Mouse (Mus musculus): Measurements from ENCODE around the gene Gm5089. TPM values are rescaled to one million over a fixed set of nuclear protein-coding genes. Genes with fewer than 3 reads are reported as not detected.

Gene Gm5089
- polyA plus RNA-seq, 1 experiment from 2014 or later: 0.23 TPM

DNA sequence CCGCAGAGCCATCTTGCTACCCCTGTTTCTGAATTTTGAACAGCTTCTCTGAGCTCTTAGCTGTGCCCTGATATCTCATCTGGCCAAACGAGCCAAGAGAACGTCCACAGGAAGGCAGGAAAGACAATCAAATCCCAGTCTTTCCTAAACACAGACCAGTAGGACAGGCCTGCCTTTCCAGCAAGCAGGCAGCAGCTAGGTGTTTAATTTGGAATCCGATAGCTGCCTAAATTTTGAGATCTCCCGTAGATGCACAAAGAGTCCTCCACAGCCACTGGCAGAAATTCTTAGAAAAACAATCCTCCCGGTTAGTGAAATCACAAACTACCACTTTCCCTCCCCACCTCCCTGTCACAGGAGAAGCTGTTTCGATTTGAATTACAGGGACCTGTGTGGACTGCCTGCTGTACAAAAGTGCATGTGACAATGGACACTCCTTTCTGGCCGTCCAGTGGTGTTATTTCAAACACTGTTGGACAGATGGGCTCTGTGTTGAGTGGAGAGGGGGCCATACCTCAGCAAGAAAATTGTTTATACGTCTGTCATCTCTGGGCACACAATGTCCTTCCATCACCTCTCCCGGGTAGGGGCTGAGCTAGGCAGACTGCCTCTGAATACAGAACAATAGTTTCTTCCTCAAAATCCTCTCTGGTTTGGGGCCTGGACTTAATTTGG lies 24.2 kb downstream of the Gm5089 start:
- Histone ChIP-seq H3K4me2 (ENCODE audit: low read depth) (no peak overlapping the region), H3K9ac (ENCODE audit: low read length) (no peak overlapping the region), H3K4me3 (ENCODE audit: low read depth, low read length) (no peak overlapping the region), H3K9me3 (ENCODE audit: control insufficient read depth, low read length) (0 out of 2 replicates have a peak, but pooled peaks cover 2% of the 10 kb centered on the region), H3K36me3 (ENCODE audit: control insufficient read depth, insufficient read depth, low read length) (no peaks in the 10 kb centered on the region), H3K27me3 (ENCODE audit: control insufficient read depth, insufficient read depth, low read length) (no peaks in the 10 kb centered on the region), H3K27ac (ENCODE audit: low read depth, low read length) (no peak overlapping the region), H3K4me1 (ENCODE audit: control insufficient read depth, insufficient read depth, low read length) (peaks cover 10% of the 10 kb centered on the region; the same call in 1 of the 2 replicates)
- ATAC-seq (ENCODE audit: insufficient read depth, low FRiP score, low TSS enrichment) (peak; percentile 21; the same call in 1 of the 2 replicates), DNase-seq (ENCODE audit: low spot score) (no peak)
- 39% methylated on average over 10 of the region's 10 CpGs for WGBS

DNA sequence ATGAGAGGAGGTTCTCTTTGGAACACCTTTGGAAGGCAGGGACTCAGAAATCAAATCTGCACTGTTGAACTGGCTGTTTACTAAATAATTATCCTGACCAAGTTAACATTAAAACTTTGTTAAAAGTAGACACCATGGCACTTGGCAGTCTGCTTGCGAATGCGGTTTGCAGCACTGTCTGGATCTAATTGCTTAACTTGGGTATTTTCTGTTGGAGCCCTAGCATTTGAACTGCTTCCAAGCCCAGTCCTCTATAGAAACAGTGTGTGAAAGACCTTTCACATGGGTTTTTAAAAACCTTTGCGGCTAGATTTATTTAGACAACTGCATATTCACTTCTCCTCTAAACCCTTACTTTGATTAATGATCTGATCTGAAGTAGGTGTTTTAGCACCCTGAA lies 26.5 kb downstream of the Gm5089 start:
- Histone ChIP-seq H3K27me3 (ENCODE audit: control insufficient read depth, insufficient read depth, low read length) (no peaks in the 10 kb centered on the region), H3K36me3 (ENCODE audit: control insufficient read depth, insufficient read depth, low read length) (no peaks in the 10 kb centered on the region), H3K27ac (ENCODE audit: low read depth, low read length) (no peak overlapping the region), H3K4me1 (ENCODE audit: control insufficient read depth, insufficient read depth, low read length) (peaks cover 10% of the 10 kb centered on the region; the same call in 1 of the 2 replicates), H3K4me3 (ENCODE audit: low read depth, low read length) (no peak overlapping the region), H3K4me2 (ENCODE audit: low read depth) (no peak overlapping the region), H3K9ac (ENCODE audit: low read length) (no peak overlapping the region), H3K9me3 (ENCODE audit: control insufficient read depth, low read length) (0 out of 2 replicates have a peak, but pooled peaks cover 2% of the 10 kb centered on the region)
- WGBS: 82% methylated on average over 3 of the region's 3 CpGs
- ATAC-seq (ENCODE audit: insufficient read depth, low FRiP score, low TSS enrichment) (no peak), DNase-seq (ENCODE audit: low spot score) (no peak)

DNA sequence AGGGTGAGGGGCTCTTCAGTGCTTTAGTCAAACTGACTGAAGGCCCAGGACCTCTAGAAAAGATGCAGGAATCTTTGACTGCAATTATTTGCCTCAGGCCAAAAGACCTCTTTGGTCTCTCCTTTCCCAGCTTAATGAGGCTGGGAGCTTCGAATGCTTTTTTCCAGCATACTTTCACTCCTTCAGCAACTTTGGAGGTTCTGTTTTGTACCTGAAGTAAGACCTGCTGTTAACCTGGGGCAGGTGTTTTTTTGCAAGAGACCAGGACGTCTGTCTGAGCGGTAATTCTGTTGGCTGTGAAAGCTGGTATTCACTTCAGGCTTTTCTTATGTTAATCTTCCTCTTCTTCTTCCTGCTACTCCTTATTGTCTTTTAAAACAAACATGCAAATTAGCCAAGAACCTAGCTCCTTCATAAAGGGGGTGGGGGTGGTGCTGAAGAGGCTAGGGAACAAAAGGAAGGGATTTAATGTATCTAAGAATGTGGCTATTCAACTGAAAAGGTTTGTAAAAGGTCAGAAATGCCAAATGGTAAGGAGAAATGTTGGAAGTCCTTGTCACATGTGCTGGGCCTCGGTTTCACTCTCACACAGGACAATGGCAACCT lies 34.6 kb downstream of the Gm5089 start:
- no peak overlapping the region for H3K4me3 ChIP-seq (ENCODE audit: low read depth, low read length)
- no peak overlapping the region for H3K27ac ChIP-seq (ENCODE audit: low read depth, low read length)
- 13% methylated on average over 4 of the region's 4 CpGs for WGBS
- H3K4me2 ChIP-seq (ENCODE audit: low read depth): no peak overlapping the region
- ATAC-seq (ENCODE audit: insufficient read depth, low FRiP score, low TSS enrichment) (0 out of 2 replicates have a peak, but pooled peaks have one; percentile 32), DNase-seq (ENCODE audit: low spot score) (no peak)
- no peaks in the 10 kb centered on the region for H3K4me1 ChIP-seq (ENCODE audit: control insufficient read depth, insufficient read depth, low read length)
- H3K9ac ChIP-seq (ENCODE audit: low read length): no peak overlapping the region
- no peaks in the 10 kb centered on the region for H3K9me3 ChIP-seq (ENCODE audit: control insufficient read depth, low read length)
- H3K27me3 ChIP-seq (ENCODE audit: control insufficient read depth, insufficient read depth, low read length): no peaks in the 10 kb centered on the region
- H3K36me3 ChIP-seq (ENCODE audit: control insufficient read depth, insufficient read depth, low read length): no peaks in the 10 kb centered on the region

DNA sequence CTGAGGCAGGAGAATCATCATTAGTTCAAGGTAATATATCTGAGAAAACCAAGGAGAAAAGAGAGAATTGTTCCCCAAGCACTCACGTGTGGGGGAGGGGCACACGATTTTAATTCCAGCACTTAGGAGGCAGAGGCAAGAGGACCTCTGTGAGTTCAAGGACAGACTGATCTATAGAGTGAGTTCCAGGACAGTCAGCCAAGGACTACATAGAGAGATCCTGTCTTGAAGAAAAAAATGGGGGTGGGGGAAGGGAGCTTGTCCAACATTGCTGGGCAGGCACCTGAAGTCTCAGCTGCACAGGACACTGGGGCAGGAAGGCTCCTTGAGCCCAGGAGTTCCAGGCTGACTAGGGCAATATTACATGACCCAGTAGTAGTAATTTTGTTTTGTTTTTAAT lies 36.1 kb downstream of the Gm5089 start:
- no peaks in the 10 kb centered on the region for H3K27me3 ChIP-seq (ENCODE audit: control insufficient read depth, insufficient read depth, low read length)
- WGBS: 86% methylated on average over 2 of the region's 2 CpGs
- no peak for ATAC-seq (ENCODE audit: insufficient read depth, low FRiP score, low TSS enrichment)

DNA sequence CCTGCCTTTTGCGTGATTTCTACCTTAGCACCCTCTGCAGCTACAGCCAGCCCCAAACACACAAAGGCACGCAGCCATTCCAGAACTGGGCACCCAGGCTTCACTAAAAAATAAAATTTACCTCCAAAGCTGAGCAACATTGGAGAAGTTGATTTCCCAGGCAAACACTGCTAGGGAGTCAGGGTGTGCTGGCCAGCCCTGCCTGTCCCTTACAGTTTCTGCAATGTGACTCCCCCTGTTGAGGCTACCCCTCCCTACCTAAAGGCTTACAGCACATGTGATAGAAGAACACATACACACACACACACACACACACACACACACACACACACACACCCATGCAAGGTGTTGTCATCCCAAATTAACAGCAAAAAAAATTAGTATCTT lies 37.4 kb downstream of the Gm5089 start:
- Histone ChIP-seq H3K4me2 (ENCODE audit: low read depth) (no peak overlapping the region), H3K27ac (ENCODE audit: low read depth, low read length) (no peak overlapping the region), H3K9ac (ENCODE audit: low read length) (no peak overlapping the region), H3K36me3 (ENCODE audit: control insufficient read depth, insufficient read depth, low read length) (no peaks in the 10 kb centered on the region), H3K4me3 (ENCODE audit: low read depth, low read length) (no peak overlapping the region), H3K27me3 (ENCODE audit: control insufficient read depth, insufficient read depth, low read length) (no peaks in the 10 kb centered on the region), H3K9me3 (ENCODE audit: control insufficient read depth, low read length) (no peaks in the 10 kb centered on the region), H3K4me1 (ENCODE audit: control insufficient read depth, insufficient read depth, low read length) (no peaks in the 10 kb centered on the region)
- ATAC-seq (ENCODE audit: insufficient read depth, low FRiP score, low TSS enrichment) (no peak), DNase-seq (ENCODE audit: low spot score) (no peak)
- 67% methylated on average over 2 of the region's 2 CpGs for WGBS

More for the DNA sequence above, 36.1 kb downstream of the Gm5089 start:
- Histone ChIP-seq H3K36me3 (ENCODE audit: control insufficient read depth, insufficient read depth, low read length) (no peaks in the 10 kb centered on the region), H3K4me3 (ENCODE audit: low read depth, low read length) (no peak overlapping the region), H3K9me3 (ENCODE audit: control insufficient read depth, low read length) (no peaks in the 10 kb centered on the region), H3K4me2 (ENCODE audit: low read depth) (no peak overlapping the region), H3K4me1 (ENCODE audit: control insufficient read depth, insufficient read depth, low read length) (no peaks in the 10 kb centered on the region), H3K9ac (ENCODE audit: low read length) (no peak overlapping the region), H3K27ac (ENCODE audit: low read depth, low read length) (no peak overlapping the region)
- DNase-seq (ENCODE audit: low spot score): no peak

DNA sequence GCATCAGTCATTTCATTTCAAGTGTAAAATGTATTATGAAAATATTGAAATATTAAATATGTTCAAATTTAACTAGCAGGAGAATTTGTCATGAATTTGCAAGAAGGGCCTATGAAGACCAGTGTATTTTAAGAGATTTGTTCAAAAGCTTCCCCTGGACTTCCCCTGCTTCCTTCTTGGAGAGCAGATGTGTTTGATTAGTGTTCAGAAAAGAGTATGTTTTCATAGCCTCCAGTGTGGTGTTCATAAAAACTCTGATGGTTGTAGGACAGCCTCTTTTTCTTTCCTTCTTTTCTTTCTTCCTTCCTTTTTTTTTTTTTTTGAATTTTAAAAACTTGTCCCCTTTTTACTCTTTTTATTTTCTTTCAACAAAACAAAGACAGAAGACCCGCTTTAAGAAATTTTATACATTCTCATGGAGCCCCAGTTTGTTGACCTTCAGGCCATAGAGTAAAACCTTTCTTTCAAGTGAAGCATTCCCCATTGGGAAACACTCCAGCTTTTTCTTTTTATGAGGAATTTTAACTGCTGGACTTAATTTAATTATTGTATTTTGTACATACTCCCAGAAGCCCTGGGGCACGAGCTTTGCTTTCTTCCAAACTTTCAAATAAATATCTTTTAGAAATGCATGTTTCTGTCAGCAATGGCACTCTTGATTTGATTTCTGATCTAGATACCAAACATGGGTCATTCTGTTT lies 37.9 kb downstream of the Gm5089 start:
- H3K9me3 ChIP-seq (ENCODE audit: control insufficient read depth, low read length): no peaks in the 10 kb centered on the region
- no peaks in the 10 kb centered on the region for H3K36me3 ChIP-seq (ENCODE audit: control insufficient read depth, insufficient read depth, low read length)
- 59% methylated on average over 2 of the region's 2 CpGs for WGBS
- H3K4me3 ChIP-seq (ENCODE audit: low read depth, low read length): no peak overlapping the region
- no peak overlapping the region for H3K27ac ChIP-seq (ENCODE audit: low read depth, low read length)
- H3K27me3 ChIP-seq (ENCODE audit: control insufficient read depth, insufficient read depth, low read length): no peaks in the 10 kb centered on the region
- H3K4me1 ChIP-seq (ENCODE audit: control insufficient read depth, insufficient read depth, low read length): no peaks in the 10 kb centered on the region
- DNase-seq (ENCODE audit: low spot score): no peak
- no peak overlapping the region for H3K4me2 ChIP-seq (ENCODE audit: low read depth)
- H3K9ac ChIP-seq (ENCODE audit: low read length): no peak overlapping the region
- no peak for ATAC-seq (ENCODE audit: insufficient read depth, low FRiP score, low TSS enrichment)

DNA sequence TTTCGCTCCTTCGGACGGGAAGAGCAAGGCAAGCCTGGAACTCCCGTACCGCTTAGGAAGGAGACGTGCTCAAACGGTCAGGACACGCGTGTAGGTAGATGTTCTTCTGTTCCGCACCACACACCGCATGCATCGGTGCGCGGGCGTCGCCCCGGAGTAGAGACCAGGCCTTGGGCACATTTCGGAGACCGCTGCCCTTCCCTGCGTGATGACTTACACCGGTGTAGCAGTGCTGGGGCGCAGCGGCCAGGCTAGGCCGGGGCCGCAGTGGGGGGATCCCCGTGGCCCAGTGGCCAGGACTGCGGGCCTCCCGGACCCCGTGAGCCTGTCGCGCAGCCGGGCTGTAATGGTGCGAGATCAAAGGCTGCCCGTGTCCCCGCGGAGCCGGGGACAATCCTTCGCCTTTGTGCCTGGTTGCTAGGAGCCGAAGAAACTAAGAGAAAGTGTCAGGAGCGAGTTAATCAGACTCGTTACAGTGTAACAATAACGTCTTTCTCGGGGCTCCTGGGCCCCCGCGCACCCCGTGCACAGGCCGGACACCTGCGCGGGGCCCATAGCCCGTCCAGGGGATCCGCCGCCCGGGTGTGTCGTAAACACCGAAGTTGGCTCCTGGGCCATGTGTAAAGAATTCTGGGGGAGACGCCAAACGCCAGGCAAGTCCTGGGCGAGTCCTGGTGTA lies 44.2 kb downstream of the Gm5089 start:
- peak overlapping the region; percentile 71 for H3K27ac ChIP-seq (ENCODE audit: low read depth, low read length)
- peak overlapping the region; percentile 32 for H3K4me3 ChIP-seq (ENCODE audit: low read depth, low read length)
- H3K9ac ChIP-seq (ENCODE audit: low read length): peak overlapping the region; percentile 51
- no peaks in the 10 kb centered on the region for H3K36me3 ChIP-seq (ENCODE audit: control insufficient read depth, insufficient read depth, low read length)
- no peaks in the 10 kb centered on the region for H3K9me3 ChIP-seq (ENCODE audit: control insufficient read depth, low read length)
- under 1% methylated on average over 58 of the region's 58 CpGs for WGBS
- peaks cover 19% of the 10 kb centered on the region for H3K4me1 ChIP-seq (ENCODE audit: control insufficient read depth, insufficient read depth, low read length)
- peak overlapping the region; percentile 67 for H3K4me2 ChIP-seq (ENCODE audit: low read depth)
- peak; percentile 80 for DNase-seq (ENCODE audit: low spot score)
- peak; percentile 81 for ATAC-seq (ENCODE audit: insufficient read depth, low FRiP score, low TSS enrichment)
- H3K27me3 ChIP-seq (ENCODE audit: control insufficient read depth, insufficient read depth, low read length): peaks cover 18% of the 10 kb centered on the region

DNA sequence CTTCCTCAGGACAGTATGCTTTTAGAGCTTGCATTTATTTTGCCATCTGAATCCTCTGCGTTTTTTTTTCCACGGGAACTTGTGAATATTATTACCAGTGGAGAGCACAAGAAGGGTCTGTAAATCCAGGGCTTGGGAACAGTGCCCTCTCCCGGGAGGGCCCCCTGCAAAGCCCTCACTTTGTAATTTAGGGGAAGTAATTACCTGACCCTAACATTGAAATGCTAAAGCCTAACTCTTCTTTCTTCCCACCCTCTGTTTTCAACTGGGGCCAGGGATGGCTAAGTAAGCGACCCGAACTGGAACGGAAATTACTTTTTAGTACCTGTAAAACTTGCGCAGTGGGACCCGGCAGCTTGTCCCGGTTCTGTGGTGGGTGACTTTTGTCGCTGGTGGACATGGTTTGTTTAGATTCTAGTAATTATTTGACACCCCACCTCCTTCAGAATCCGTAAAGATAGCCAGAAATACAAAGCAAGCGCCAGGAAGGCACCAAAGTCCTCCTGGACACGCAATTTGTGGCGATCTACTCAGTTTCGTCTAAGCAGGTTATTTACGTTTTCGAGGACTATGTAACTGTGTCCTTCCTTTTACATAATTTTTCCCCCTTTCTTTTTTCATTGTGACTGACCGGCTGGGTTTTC lies 44.9 kb downstream of the Gm5089 start:
- DNase-seq (ENCODE audit: low spot score) (peak; percentile 47), ATAC-seq (ENCODE audit: insufficient read depth, low FRiP score, low TSS enrichment) (no peak)
- 1% methylated on average over 18 of the region's 18 CpGs for WGBS
- peaks cover 18% of the 10 kb centered on the region for H3K27me3 ChIP-seq (ENCODE audit: control insufficient read depth, insufficient read depth, low read length)
- H3K4me1 ChIP-seq (ENCODE audit: control insufficient read depth, insufficient read depth, low read length): peaks cover 19% of the 10 kb centered on the region
- H3K9ac ChIP-seq (ENCODE audit: low read length): peak overlapping the region; percentile 51
- H3K9me3 ChIP-seq (ENCODE audit: control insufficient read depth, low read length): no peaks in the 10 kb centered on the region
- H3K4me2 ChIP-seq (ENCODE audit: low read depth): peak overlapping the region; percentile 67
- peak overlapping the region; percentile 71 for H3K27ac ChIP-seq (ENCODE audit: low read depth, low read length)
- no peaks in the 10 kb centered on the region for H3K36me3 ChIP-seq (ENCODE audit: control insufficient read depth, insufficient read depth, low read length)
- peak overlapping the region; percentile 32 for H3K4me3 ChIP-seq (ENCODE audit: low read depth, low read length)
